Mouse (Mus musculus): ENCODE measurements around the gene Limch1. TPM values are rescaled to one million over a fixed set of nuclear protein-coding genes. Genes with fewer than 3 reads are reported as not detected.

The Limch1 gene
- polyA plus RNA-seq, 1 experiment from 2014 or later: 47.1 TPM

DNA sequence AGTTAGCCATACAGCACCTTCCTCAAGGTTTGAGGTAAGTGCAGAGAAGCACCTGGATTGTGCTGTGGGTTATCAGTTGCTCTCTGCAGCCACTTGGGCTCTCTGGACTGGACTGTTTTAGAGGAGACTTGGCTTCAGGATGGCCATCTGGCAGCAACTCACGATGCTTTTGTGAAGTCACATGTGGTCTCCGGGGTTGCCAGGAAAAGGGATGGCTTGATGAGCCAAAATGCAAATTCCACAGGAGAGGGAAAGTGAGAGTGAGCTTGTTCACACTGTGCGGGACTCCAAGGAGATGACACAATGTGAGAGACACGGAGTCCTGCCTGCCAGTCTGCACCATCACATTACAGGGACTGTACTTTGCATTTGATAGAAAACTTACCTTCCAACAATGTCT, 346.1 kb downstream of the Limch1 start:
- Histone ChIP-seq H3K27ac (replicated peaks) (no peak overlapping the region), H3K4me1 (peaks cover 11% of the 10 kb centered on the region), H3K27me3 (replicated peaks; ENCODE audit: low read depth, poor library complexity, severe bottlenecking) (peaks cover 87% of the 10 kb centered on the region), H3K4me3 (no peak overlapping the region), H3K9me3 (no peaks in the 10 kb centered on the region), H3K36me3 (replicated peaks) (no peaks in the 10 kb centered on the region)
- DNase-seq (ENCODE audit: low spot score): no peak
- 35% methylated on average over 4 of the region's 4 CpGs for WGBS

DNA sequence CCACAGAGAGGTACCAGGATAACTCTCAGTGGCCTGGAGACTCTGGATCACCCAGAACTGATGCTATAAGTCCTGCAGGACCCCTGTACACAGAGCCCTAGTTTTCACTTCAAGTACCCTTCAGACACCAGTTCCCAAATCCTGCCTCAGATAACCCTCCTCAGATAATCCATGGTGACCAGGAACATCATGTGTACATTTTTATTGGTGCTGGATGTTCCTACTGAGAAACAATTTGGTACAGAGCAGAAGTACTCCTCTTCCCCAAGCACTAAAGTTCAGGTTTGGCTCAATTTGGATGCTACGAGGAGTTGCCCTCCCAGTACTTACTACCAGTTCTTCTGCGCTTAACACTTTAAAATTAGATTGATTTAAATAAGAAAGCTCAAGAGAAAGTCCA, 348.4 kb downstream of the Limch1 start:
- no peaks in the 10 kb centered on the region for H3K36me3 ChIP-seq (replicated peaks)
- H3K4me1 ChIP-seq: peaks cover 14% of the 10 kb centered on the region
- no peak for DNase-seq (ENCODE audit: low spot score)
- 15% methylated on average over 2 of the region's 2 CpGs for WGBS
- H3K27ac ChIP-seq (replicated peaks): no peak overlapping the region
- H3K9me3 ChIP-seq: no peaks in the 10 kb centered on the region
- no peak overlapping the region for H3K4me3 ChIP-seq
- peaks cover 96% of the 10 kb centered on the region for H3K27me3 ChIP-seq (replicated peaks; ENCODE audit: low read depth, poor library complexity, severe bottlenecking)

DNA sequence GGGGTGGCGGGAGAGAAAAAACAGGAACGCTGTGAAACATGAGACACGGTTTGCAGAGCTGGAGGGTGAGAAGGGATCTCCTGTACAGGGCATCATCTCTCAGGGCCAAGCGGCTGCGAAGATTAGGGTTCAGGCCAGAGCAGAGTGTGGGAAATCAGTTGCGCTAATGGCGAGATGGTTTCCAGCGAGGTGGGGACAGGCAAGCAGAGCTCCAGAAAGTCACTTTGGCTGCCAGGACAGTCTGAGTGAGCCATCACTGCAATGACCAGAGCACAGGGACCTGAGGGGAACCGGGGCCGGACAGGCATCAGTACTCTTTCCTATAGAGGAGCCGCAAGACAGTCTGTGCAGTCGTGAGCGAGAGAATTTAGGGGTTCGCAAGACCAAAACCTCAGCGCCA, 349.5 kb downstream of the Limch1 start:
- H3K27ac ChIP-seq (replicated peaks): no peak overlapping the region
- no peaks in the 10 kb centered on the region for H3K9me3 ChIP-seq
- no peaks in the 10 kb centered on the region for H3K36me3 ChIP-seq (replicated peaks)
- H3K4me1 ChIP-seq: peaks cover 14% of the 10 kb centered on the region
- H3K27me3 ChIP-seq (replicated peaks; ENCODE audit: low read depth, poor library complexity, severe bottlenecking): peaks cover 100% of the 10 kb centered on the region
- peak; percentile 59 for DNase-seq (ENCODE audit: low spot score)
- H3K4me3 ChIP-seq: no peak overlapping the region; the same call in 1 of the 2 replicates
- 1% methylated on average over 15 of the region's 15 CpGs for WGBS

DNA sequence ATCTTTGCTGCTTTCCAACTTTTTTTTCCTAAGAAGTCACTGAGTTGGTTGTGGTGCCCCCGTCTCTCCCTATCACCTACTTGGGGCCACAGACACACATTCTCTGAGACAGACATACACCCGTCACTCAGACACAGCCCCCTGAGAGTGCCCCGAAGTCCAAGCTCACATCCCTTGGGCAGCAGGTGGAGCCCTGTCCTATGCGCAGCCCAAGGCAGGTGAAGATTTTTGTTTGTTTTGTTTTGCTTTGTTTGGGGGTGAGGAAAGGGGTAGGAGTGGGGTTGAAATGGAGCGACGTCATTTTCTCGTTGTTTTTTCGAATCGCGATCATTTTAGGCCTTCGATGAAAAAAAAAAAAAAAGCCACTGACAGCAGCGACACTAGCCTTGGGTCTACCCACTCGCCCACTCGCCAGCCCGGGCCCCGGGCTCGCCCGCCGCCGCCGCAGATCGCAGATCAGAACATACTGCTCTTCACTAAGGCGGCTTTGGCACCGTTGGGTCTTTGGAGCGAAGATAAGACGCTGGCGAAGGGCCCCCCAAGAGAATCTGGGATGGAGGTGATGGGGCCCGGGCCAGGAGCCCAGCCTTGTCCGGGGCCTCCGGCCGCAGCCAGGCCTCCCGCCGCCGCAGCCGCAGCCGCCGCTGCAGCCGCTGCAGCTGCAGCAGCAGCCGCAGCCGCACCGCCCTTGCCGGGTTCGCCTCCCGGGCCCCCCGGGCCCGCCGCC, 350.2 kb downstream of the Limch1 start:
- peaks cover 14% of the 10 kb centered on the region for H3K4me1 ChIP-seq
- peaks cover 100% of the 10 kb centered on the region for H3K27me3 ChIP-seq (replicated peaks; ENCODE audit: low read depth, poor library complexity, severe bottlenecking)
- no peaks in the 10 kb centered on the region for H3K36me3 ChIP-seq (replicated peaks)
- under 1% methylated on average over 47 of the region's 47 CpGs for WGBS
- peak overlapping the region; percentile 59 for H3K27ac ChIP-seq (replicated peaks)
- H3K9me3 ChIP-seq: no peaks in the 10 kb centered on the region
- peak; percentile 37 for DNase-seq (ENCODE audit: low spot score)
- H3K4me3 ChIP-seq: peak overlapping the region; percentile 52

DNA sequence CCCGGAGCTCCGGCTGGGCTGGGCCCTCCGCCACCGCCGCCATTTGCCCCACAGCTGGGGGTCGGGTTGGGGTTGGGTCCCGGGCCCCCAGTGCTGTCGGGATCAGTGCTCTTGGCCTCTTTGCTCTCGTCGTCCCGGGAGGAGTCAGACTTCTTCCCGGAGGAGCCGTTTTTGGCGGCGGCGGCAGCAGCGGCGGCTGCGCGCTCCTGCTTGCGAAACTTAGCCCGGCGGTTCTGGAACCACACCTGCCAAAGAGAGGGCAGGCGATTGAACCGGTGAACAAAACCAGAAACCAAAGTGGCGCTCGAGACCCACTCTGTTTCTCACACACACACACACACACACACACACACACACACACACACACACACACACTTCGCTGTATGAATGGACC, 350.7 kb downstream of the Limch1 start:
- H3K36me3 ChIP-seq (replicated peaks): no peaks in the 10 kb centered on the region
- H3K4me3 ChIP-seq: peak overlapping the region; percentile 52
- H3K27ac ChIP-seq (replicated peaks): peak overlapping the region; percentile 59
- 1% methylated on average over 28 of the region's 28 CpGs for WGBS
- H3K4me1 ChIP-seq: peaks cover 14% of the 10 kb centered on the region
- H3K27me3 ChIP-seq (replicated peaks; ENCODE audit: low read depth, poor library complexity, severe bottlenecking): peaks cover 100% of the 10 kb centered on the region
- DNase-seq (ENCODE audit: low spot score): peak; percentile 72
- no peaks in the 10 kb centered on the region for H3K9me3 ChIP-seq

DNA sequence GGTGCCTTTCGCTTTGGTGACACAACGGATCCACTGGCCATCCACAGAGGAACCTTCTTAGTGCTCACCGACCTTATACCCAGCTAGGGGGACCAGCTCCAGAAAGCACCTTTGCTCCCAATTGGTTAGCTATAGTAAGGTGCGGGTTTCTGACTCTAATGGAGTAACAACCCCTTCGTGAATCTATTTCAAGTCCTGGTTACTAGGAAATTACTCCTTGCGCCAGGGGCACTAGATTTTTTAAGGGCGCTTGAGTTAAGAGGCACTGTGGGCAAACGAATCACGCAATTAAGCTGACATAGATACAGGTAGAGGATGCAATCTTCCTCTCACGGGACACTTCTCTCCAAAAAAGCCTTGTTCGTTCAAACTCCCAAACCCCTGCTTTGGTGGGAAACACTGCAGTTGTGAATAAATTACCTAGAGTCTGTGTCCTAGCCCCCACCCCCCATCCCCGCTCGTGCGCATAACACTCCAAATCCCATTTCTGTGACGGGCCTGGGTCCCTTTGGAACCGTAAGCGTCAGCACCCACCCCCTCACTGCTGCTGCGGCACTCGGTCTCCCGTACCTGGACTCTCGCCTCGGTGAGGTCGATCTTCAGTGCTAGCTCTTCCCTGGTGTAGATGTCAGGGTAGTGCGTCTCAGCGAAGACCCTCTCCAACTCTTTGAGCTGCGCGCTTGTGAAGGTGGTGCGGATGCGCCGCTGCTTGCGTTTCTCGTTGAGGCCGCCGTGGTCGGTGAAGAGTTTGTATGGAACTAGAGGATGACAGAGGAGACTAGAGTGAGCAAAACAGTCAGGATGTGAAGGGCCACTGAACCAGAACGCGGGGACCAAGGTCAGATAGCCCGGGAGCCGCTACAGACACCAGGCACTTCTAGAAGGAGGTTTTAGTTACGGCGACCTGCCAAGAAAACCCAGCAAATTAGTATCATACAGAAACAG, 351.8 kb downstream of the Limch1 start:
- Histone ChIP-seq H3K27ac (replicated peaks) (no peak overlapping the region), H3K9me3 (no peaks in the 10 kb centered on the region), H3K4me1 (peaks cover 21% of the 10 kb centered on the region), H3K36me3 (replicated peaks) (no peaks in the 10 kb centered on the region), H3K27me3 (replicated peaks; ENCODE audit: low read depth, poor library complexity, severe bottlenecking) (peaks cover 100% of the 10 kb centered on the region), H3K4me3 (peak overlapping the region; percentile 34)
- WGBS: under 1% methylated on average over 41 of the region's 41 CpGs
- DNase-seq (ENCODE audit: low spot score): peak; percentile 57

DNA sequence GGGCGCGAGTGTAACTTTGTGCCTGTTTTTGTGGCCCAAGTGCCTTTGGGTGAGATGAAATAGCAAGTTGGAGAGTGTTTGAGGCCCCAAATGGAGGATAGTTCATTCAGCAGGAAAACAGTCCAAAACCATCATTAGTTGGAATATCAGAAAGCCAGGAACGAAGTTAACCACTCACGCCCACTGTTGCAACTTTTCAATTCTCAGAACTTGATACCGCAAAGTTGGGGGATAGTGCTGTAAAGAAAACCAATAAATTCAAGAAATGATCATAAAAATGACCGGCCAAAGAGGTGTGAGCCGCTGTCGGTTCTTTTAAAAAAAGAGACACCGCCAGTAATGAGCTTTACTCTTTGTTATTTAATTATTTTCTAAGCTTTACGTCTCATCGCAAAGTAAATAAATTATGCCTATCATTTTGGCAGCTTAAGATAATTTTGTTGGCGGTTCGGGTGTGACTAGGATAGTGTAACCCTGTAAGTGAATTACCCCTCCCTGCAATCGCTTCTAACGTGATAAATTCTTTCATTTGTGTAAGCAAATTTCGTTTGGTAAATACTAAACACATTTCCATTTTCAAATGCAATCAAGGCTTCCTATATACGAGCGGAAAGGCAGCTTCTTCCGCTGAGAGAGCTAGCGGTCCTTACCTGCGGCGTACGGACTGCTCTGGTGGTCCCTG, 352.6 kb downstream of the Limch1 start:
- WGBS: under 1% methylated on average over 23 of the region's 23 CpGs
- no peaks in the 10 kb centered on the region for H3K36me3 ChIP-seq (replicated peaks)

DNA sequence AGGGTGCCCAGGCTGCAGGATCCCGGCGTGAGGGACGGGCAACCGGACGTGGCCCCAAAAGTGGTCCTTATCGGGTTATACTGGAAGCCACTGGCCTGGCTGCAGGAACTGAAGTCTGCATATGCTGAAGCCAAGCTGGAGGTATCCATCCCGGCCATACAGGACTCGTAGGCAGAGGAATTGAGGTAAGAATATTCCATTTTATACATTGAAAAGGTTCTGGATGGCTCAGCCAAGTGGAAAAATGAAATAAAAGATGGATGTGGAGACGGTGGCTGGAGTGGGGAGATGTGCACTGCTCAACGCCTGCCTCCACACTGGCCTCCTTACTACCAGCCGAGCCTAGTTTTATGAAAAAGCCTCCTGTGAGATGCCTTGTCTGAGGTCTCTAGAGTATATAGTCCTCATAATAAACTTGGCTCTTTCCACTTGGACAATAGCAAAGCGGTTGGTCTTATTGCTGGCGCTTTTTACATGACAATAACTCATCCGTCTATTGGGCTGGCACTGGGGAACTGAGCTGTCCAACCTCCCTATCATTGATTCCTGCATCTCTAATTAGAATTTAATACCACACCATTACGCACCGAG, 353.2 kb downstream of the Limch1 start, which contains the start of gene Phox2b:
Phox2b (minus strand) TSS at position 569 of the 591 bp plus-strand sequence.
- peaks cover 100% of the 10 kb centered on the region for H3K27me3 ChIP-seq (replicated peaks; ENCODE audit: low read depth, poor library complexity, severe bottlenecking)
- DNase-seq (ENCODE audit: low spot score): peak; percentile 62
- H3K36me3 ChIP-seq (replicated peaks): no peaks in the 10 kb centered on the region
- peak within 1 kb of the TSS; percentile 37 for H3K4me3 ChIP-seq
- H3K9me3 ChIP-seq: no peaks in the 10 kb centered on the region
- no peak within 1 kb of the TSS for H3K27ac ChIP-seq (replicated peaks)
- H3K4me1 ChIP-seq: peaks cover 21% of the 10 kb centered on the region
- under 1% methylated on average over 16 of the region's 16 CpGs for WGBS

More for the DNA sequence above, 352.6 kb downstream of the Limch1 start:
- Histone ChIP-seq H3K4me3 (peak overlapping the region; percentile 37), H3K27ac (replicated peaks) (no peak overlapping the region), H3K4me1 (peaks cover 21% of the 10 kb centered on the region), H3K27me3 (replicated peaks; ENCODE audit: low read depth, poor library complexity, severe bottlenecking) (peaks cover 100% of the 10 kb centered on the region), H3K9me3 (no peaks in the 10 kb centered on the region)
- no peak for DNase-seq (ENCODE audit: low spot score)

DNA sequence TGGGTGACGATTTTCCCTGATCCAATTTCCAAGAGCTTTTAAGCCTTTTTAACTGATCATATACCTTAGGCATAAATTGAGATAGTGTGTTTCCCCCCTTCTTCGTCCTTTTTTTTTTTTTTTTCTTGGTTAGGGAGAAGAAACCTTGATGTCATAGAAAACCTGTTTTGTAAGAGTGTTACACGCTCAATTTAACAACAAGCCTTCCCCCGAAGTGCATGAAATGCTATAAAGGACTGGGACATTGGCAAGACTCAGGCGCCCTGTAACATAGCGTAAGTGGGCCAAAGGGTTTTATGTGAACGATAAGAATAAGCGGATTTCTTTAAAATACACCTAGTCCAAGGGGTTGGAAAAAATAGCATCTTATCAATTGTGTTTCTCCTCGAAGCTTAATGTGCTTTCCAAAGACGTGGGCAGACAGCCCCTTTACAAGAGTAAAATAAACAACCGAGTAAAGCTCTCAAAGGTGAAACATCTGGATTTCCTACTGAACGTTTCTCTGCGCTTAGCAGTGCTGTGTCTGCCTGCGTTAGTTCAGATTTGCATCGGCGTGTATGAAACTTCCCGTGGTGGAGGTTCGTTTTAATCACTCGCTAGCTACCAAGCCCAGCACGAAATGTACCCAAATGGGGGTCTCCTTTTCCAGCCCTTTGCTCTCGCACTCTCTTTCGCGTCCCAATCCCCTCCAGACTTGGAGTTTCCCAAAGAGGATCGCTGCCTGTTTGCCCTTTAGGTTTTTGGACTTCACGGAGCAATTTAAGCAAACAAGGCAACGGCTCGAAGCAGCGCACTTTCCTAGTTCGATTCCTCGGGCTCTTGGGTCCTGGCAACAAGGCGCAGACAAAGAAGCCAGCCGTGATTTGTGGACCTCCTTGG, 354.0 kb downstream of the Limch1 start:
- Histone ChIP-seq H3K36me3 (replicated peaks) (no peaks in the 10 kb centered on the region), H3K9me3 (no peaks in the 10 kb centered on the region), H3K27ac (replicated peaks) (no peak overlapping the region), H3K4me3 (no peak overlapping the region), H3K27me3 (replicated peaks; ENCODE audit: low read depth, poor library complexity, severe bottlenecking) (peaks cover 100% of the 10 kb centered on the region), H3K4me1 (peaks cover 21% of the 10 kb centered on the region)
- peak; percentile 65 for DNase-seq (ENCODE audit: low spot score)
- under 1% methylated on average over 32 of the region's 32 CpGs for WGBS

DNA sequence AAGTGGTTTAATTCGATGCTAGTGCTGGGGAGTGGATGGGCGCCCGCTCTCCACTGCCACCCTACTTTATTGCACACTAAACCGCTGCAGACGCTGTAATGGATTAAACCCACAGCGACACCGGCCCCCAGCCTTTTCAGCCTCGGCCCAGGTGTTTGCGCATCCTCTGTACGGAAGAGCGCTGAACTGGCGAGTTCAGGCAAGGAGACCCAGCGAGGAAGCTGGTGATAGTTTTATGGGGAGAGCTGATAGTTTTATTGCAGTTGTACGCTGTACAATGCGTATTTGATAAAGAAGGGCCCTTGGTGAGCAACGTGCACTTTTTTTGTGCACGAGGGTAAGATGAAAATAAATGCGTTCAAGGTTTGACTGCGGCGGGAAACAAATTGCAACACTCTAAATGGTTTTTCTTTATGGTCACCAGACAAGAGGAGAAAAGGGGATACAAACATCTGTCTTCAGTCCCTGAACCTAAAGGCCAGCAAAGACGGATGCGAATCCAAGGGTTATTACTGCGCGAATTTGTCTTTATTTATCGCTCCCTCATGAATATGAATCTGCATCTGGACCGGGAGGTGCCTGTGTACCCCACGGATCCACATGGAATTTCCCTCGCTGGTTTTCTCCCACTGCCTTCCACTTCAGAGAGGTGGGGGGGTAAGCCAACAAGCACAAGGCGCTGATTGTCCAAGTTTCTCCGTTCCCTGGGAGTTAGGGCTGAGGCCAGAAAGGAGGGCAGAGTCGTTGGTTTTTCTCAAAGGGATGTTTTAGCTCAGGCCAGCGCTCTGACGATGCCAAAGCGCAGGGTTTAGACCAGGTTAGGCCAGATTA, 355.2 kb downstream of the Limch1 start:
- Histone ChIP-seq H3K27me3 (replicated peaks; ENCODE audit: low read depth, poor library complexity, severe bottlenecking) (peaks cover 100% of the 10 kb centered on the region), H3K4me1 (peaks cover 17% of the 10 kb centered on the region), H3K27ac (replicated peaks) (no peak overlapping the region), H3K36me3 (replicated peaks) (no peaks in the 10 kb centered on the region), H3K9me3 (no peaks in the 10 kb centered on the region), H3K4me3 (no peak overlapping the region)
- DNase-seq (ENCODE audit: low spot score): peak; percentile 55
- WGBS: 1% methylated on average over 34 of the region's 34 CpGs

DNA sequence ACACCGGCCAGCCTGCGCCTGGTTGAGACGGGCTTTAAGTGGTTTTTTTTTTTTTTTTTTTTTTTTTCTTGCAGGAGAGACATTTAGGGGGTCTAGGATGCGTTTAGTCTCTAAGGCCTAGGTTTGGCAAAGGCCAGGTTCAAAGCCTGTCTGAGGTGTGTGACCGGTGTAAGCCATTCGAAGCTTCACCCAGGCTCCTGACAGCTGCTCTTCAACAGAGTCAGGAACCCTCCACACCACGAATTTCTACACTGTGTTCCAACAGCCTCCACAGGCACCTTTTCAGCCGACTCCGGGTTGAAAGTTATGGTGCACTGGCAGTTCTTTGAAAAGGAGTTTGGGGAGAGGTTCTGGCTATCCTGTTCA, 355.8 kb downstream of the Limch1 start:
- Histone ChIP-seq H3K27me3 (replicated peaks; ENCODE audit: low read depth, poor library complexity, severe bottlenecking) (peaks cover 100% of the 10 kb centered on the region), H3K4me3 (no peak overlapping the region), H3K9me3 (no peaks in the 10 kb centered on the region), H3K27ac (replicated peaks) (no peak overlapping the region), H3K4me1 (peaks cover 12% of the 10 kb centered on the region), H3K36me3 (replicated peaks) (no peaks in the 10 kb centered on the region)
- DNase-seq (ENCODE audit: low spot score): no peak
- 1% methylated on average over 9 of the region's 9 CpGs for WGBS
